Mouse (Mus musculus) frontal cortex, postnatal 36 days (tissue): ENCODE results near the gene Map1b.

ENCODE experiments used
- DNase-seq, 2 experiments: peaks; one replicate each; pipeline ENCODE4 v3.0.0; 2022; ENCODE audit warnings: low spot score in 2 of 2

Gene Map1b

GRCm38 (mm10) chr13:99516448-99516881, at the start of gene Map1b:
Gene Map1b (minus strand): TSS chr13:99516540.
- peak; percentile 82 to 83 for DNase-seq

- DNase-seq = no peak
Observed at GRCm38 (mm10) chr13:99564346-99564745, 48.0 kb upstream of the Map1b start.

GRCm38 (mm10) chr13:99563021-99563420, 46.7 kb upstream of the Map1b start:
- no peak for DNase-seq

GRCm38 (mm10) chr13:99561843-99562550, 45.7 kb upstream of the Map1b start:
- no peak for DNase-seq

- DNase-seq = peak in 1 of 2 experiments; percentile 19
Observed at GRCm38 (mm10) chr13:99560674-99561639, 44.6 kb upstream of the Map1b start.

- no peak for DNase-seq
Observed at GRCm38 (mm10) chr13:99558216-99558906, 42.0 kb upstream of the Map1b start.

GRCm38 (mm10) chr13:99557813-99558212, 41.5 kb upstream of the Map1b start:
- no peak for DNase-seq

- no peak for DNase-seq
Observed at GRCm38 (mm10) chr13:99557331-99557730, 41.0 kb upstream of the Map1b start.

GRCm38 (mm10) chr13:99554960-99555359, 38.6 kb upstream of the Map1b start:
- no peak for DNase-seq

- DNase-seq = no peak
Observed at GRCm38 (mm10) chr13:99554466-99554865, 38.1 kb upstream of the Map1b start.

GRCm38 (mm10) chr13:99552381-99552780, 36.0 kb upstream of the Map1b start:
- no peak for DNase-seq

- peak in 1 of 2 experiments; percentile 24 for DNase-seq
Observed at GRCm38 (mm10) chr13:99550679-99551369, 34.5 kb upstream of the Map1b start.

GRCm38 (mm10) chr13:99550060-99550459, 33.7 kb upstream of the Map1b start:
- no peak for DNase-seq

GRCm38 (mm10) chr13:99549584-99549983, 33.2 kb upstream of the Map1b start:
- no peak for DNase-seq

- DNase-seq = no peak
Observed at GRCm38 (mm10) chr13:99546832-99547231, 30.5 kb upstream of the Map1b start.

- no peak for DNase-seq
Observed at GRCm38 (mm10) chr13:99545201-99545600, 28.9 kb upstream of the Map1b start.

GRCm38 (mm10) chr13:99541429-99542267, 25.3 kb upstream of the Map1b start:
- DNase-seq = no peak

GRCm38 (mm10) chr13:99539288-99539687, 22.9 kb upstream of the Map1b start:
- no peak for DNase-seq

- no peak for DNase-seq
Observed at GRCm38 (mm10) chr13:99538851-99539250, 22.5 kb upstream of the Map1b start.

- no peak for DNase-seq
Observed at GRCm38 (mm10) chr13:99537908-99538513, 21.7 kb upstream of the Map1b start.
